Mouse (Mus musculus) CD4-positive helper T cell, adult 2 months (primary cell): ENCODE data around the gene Traip.
"Not testable (repeated sequence)": the region's sequence is repeated elsewhere in the genome, so short reads cannot be mapped to it uniquely, and the experiment has no call there.

Experiments
- DNase-seq: peaks from one replicate; pipeline ENCODE4 v3.0.0-alpha.2; 2012; ENCODE audit warnings: low read depth, missing footprints, low spot score

Gene Traip

GRCm38 (mm10) chr9:108001922-108002770 lies 52.2 kb downstream of the Traip start, which contains the start of gene Ip6k1:
Ip6k1 (plus strand) TSS chr9:108002501.
- peak; percentile 100 for DNase-seq

- peak; percentile 50 for DNase-seq
These were observed 53.0 kb downstream of the Traip start for GRCm38 (mm10) chr9:108002778-108003530.

- peak; percentile 52 for DNase-seq
These were observed 53.6 kb downstream of the Traip start for GRCm38 (mm10) chr9:108003531-108003890.

- no peak for DNase-seq
These were observed 58.1 kb downstream of the Traip start for GRCm38 (mm10) chr9:108008041-108008440.

GRCm38 (mm10) chr9:108010385-108010784 lies 60.4 kb downstream of the Traip start:
- peak; percentile 38 for DNase-seq

GRCm38 (mm10) chr9:108013577-108013976 lies 63.6 kb downstream of the Traip start:
- not testable (repeated sequence) for DNase-seq

- no peak for DNase-seq
These were observed 67.2 kb downstream of the Traip start for GRCm38 (mm10) chr9:108017127-108017526.

- no peak for DNase-seq
These were observed 70.8 kb downstream of the Traip start for GRCm38 (mm10) chr9:108020741-108021140.
